Mouse (Mus musculus) erythroid progenitor cell, adult 5-6 weeks (primary cell): ENCODE data around the gene Syk. TPM values are rescaled to one million over a fixed set of nuclear protein-coding genes. Genes with fewer than 3 reads are reported as not detected.

Experiments used
- ATAC-seq: replicated peaks from 2 replicates; pipeline ENCODE4 v1.8.0; 2016; ENCODE audit warnings: moderate number of reproducible peaks, mild to moderate bottlenecking, moderate TSS enrichment, inconsistent platforms; ENCODE audit not compliant: poor library complexity, low FRiP score, severe bottlenecking
- total RNA-seq, 2 experiments: library from RNA; stranded (forward) in 1 of 2; stranded (reverse) in 1 of 2; fragments of 150-400 nt in 1 of 2; fragments of 186-747, 209-891 nt in 1 of 2; gene quantifications; 2 replicates each; pipeline versions ENCODE4 v1.2.3 to v1.2.4; 2015 to 2017; ENCODE audit warnings: low replicate concordance in 2 of 2

Syk gene
- total RNA-seq, 2 experiments from 2014 or later = 24.4 to 31.9 TPM

DNA sequence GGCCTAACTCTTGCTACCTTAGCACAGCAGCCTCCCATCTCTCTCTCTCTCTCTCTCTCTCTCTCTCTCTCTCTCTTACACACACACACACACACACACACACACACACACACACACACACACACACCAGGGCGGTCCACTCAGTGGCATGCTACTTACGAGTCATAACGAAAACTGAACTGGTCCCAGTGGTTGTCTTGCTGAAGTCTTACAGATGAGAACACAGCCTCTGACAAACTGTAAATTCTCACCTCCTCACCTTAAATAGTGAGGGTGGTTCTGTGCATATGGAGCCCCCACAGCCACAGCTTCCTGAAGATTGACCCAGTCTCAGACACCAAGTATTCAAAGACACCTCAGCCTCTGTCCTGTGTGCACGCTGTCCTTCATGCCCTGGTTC, 8.9 kb downstream of the Syk start:
- ATAC-seq = no peak

DNA sequence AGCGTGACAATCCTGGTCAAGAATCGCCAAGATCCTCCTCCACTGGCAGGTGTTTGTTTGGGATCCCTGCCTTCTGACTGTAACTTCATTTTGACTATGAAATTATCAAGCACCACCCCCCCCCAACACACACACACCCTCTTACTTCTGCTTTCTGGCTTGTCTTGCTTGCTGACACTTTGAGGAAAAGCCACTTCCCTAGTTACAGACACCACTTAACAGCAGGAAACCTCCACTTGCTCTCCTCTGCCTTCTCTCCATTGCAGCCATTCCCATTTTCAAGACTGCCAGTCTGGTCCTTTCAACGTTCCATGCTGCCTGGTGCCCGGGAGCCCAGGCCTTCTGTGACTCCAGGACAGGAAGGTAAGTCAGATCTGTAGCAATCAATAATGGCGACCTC, 13.7 kb downstream of the Syk start:
- ATAC-seq = no peak

- no peak for ATAC-seq
Measured at GRCm38 (mm10) chr13:52597092-52597678, 14.2 kb downstream of the Syk start.

DNA sequence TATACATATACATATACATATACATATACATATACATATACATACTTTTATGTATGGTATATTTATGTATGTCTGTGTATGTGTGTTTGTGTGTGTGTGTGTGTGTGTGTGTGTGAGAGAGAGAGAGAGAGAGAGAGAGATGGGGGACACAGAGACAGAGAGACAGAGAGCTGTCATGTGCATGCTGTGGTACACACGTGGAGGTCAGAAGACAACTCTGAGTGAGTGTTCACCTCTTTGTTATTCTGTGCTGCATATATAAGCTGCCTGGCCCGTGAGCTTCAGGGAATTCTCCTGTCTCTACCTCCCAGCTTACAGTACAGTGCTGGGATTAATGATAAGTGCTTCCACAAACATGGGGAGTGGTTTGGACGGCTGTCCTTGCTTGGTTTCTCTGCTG, 15.3 kb downstream of the Syk start:
- no peak for ATAC-seq

DNA sequence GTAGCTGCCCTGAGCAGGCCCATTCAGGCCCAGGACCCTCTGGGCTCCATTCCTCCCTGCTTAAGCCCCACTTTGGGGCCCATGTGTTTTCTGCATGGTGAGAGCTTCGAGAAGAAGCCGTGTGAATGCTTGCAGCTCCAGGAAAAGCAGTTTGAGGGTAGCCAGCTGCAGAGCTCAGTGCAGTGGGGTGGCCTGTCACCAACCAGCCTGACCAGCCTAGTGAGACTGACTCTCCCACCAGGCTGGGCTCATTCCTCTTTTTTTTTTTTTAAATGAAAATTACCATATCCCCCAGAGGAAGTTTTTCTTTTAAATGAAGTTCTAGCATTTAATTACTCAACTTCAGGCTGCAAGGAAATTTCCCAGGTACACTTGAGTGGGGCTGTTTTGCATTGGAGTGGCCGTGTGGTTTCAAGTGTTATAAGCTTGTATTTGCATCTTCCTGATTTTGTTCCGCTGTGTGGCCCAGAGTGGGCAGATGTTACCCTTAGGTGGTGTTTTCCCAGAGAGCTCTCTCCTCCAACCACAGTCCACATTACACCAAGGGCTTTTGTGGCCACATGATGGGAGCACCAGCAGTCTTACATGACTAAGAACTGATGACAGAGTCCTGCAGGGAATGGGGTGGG, 17.2 kb downstream of the Syk start:
- no peak for ATAC-seq

DNA sequence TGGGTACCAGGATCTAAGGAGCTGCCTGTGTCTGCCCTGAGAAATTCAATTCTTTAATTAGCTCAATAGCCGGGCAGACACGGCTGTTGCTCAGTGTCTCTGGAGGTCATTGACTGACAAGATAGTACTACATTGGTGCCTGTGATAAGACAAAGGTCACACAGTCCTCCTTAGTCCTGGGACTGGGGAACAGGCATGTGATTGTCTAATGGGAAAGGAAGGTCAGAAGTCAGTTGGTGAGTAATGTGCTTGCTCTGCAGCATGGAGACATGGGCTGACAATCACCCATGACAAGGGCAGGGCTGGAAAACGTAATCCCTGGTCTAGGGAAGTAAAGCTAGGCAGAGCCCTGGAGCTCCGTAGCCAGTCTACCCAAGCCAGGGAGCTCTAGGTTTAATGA, 19.8 kb downstream of the Syk start:
- no peak for ATAC-seq

GRCm38 (mm10) chr13:52603704-52604349, 20.9 kb downstream of the Syk start:
- ATAC-seq = no peak

GRCm38 (mm10) chr13:52605006-52605405, 22.0 kb downstream of the Syk start:
- no peak for ATAC-seq

- ATAC-seq = no peak
Measured at GRCm38 (mm10) chr13:52605911-52606310, 22.9 kb downstream of the Syk start.

DNA sequence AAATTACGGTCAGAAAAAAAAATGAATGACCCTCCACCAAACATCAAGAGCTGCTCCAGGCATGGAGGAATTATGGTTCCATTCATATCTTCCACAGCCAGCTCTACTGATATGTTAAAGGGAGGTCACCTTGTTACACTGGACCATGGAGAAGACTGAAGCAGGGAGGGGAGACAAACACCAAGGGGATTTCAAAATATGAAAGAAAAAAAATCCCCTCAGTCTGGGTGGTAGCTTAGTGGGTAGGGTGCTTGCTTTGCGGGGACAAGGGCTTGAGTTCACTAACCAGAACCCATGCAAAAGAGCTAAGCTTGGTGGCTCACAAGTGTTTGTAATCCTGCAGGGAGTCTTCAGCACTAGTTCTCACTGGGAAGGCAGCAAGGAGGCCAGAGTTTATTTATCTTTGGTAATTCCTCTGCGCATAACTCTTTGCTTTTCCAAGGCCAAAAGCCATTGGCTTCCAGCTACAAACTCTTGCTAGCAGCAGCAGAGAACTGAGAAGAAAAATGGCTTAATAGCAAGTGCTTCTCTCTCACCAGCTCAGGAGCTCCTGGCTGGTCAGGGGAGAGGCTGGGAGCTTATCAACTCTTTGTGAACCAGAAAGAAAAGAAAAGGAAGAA, 23.8 kb downstream of the Syk start:
- no peak for ATAC-seq

DNA sequence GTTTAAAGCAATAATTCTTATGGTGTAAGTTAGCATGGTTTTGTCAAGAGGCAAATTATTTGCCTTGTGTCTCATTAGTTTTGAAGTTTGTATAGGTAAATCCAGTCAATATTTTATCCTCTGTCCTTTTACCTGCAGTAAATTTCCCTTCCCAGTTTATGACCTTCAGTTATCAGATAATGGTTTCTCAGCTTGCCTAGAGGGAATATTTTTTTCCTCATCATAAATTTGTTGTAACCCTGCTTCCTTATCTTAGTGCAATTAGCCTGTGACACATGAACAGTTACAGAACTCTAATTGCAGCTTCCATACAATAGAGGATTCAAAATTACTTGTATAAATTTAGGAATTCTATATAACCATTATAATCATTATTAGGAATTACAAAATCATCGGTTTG, 25.0 kb downstream of the Syk start:
- ATAC-seq = no peak

DNA sequence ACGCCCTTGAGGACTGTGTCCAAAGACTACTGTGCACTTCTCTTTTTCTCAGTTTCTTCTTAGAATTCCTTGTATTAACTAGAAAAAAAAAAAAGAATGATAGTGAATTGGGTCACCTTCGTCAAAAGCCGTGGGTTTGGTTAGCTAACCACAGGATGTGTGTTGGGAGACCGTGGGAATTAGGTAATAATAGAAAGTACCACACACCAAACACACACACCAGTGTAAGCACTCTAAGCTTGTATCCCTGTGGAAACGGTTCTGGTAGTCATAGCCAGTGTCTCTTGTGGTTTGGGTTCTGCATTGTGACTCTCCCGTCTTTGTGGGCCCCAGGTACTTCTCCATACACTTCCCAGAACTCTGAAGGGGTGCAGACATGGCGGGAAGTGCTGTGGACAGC, 27.5 kb downstream of the Syk start:
- ATAC-seq = no peak

DNA sequence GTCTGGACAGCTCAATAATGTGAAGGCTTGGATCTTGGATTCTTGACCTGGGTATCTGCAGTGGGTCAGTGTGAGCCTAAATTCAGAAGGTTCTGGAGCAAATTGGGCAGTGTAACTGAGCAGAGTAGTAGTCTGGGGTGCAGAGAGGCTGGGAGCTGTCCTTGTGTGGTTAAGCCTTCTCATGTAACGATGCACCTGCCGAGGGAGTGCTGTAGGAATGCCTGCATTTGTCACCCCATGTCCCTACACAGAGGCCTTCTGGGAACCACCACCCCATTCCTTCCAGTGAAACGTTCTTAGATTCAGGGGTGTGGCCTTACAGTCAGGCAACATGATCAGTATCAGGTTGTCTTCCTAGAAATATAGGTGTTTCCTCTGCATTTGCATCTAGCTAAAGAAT, 30.3 kb downstream of the Syk start:
- no peak for ATAC-seq

GRCm38 (mm10) chr13:52615085-52615484, 32.1 kb downstream of the Syk start:
- no peak for ATAC-seq

DNA sequence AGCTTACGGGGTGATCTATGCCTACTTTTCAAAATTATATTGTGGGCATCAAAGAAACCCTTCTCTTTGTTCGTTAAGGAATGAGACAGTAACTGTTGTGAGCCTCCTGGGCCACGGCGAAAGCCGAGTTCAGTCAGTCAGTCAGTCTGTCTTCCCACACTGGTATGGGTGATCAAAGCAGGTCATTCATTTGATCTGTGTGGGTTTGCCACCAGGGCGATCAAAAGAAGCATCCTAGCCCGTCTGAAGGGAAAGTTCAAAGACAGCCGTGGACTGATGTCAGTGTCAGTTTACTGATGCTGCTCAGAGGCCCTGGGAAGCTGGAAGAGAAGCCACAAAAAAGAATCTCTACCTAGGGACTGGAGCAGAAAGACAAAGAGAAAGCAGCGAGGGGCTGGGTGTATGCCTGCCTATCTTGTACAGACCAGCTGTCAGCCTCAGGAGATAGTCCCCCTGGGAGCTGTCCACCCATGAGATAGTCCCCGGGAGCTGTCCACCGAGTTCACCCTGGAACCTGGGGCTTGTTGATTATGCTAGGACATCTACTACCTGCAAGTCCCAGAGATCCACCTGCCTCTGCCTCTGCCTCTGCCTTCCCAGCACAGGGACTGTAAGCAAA, 34.2 kb downstream of the Syk start:
- no peak for ATAC-seq

GRCm38 (mm10) chr13:52618592-52618991, 35.6 kb downstream of the Syk start:
- ATAC-seq = no peak

DNA sequence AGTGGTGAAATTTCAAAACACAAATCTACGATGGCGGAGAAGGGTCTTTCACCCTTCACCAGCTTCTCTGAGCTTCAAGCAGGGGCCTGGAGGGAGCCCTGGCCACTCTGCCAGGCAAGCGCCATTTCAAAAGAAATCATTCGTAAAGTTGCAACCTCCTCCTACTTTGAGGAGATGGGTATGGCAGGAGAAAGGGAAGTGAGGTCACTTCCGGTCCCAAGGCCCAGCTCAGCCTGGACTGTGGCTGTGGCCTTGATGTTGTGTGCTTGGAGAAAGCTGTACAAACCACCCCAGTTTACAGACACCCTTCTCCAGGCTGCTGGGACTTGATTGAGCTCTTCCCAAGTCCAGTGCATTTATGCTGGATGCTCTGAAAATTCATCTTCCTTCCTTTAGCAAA, 36.5 kb downstream of the Syk start:
- no peak for ATAC-seq

DNA sequence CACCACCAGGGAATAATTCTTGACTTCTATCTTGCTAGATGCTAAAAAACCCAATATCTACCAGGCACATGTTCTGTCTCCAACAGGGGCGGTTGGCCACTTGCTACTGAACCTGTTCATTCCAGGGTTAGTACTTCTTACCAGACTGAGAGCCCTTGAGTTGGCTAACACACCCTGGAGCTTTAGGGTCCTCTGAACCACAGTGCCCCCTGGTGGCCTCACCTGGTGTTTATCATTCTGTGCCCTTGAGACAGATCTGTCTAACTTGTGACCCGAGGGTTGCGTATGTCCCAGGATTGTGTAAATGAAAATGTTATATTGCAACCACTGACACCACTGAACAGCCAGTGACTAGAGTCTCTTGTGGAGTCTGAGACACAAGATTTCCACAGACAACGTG, 41.1 kb downstream of the Syk start:
- no peak for ATAC-seq

DNA sequence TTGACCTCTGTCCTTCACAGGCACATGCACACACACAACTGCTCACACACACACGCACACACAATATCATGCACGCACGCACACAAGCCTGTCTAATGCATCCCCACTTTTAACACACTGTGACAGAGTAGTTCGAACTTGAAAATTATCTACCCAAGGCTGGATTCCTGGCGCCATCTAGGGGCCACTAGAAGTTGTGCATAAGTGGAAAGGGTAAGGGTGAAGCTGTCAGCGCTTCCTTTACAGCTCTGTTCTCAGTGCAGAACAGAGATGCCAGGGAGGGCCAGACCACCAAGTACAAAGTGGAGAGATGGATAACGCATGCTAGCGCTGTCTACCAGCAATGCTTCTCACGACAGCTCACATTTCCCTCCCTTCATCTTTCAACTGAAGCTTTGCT, 45.6 kb downstream of the Syk start:
- ATAC-seq = 0 out of 2 replicates have a peak, but pooled peaks have one; percentile 46

DNA sequence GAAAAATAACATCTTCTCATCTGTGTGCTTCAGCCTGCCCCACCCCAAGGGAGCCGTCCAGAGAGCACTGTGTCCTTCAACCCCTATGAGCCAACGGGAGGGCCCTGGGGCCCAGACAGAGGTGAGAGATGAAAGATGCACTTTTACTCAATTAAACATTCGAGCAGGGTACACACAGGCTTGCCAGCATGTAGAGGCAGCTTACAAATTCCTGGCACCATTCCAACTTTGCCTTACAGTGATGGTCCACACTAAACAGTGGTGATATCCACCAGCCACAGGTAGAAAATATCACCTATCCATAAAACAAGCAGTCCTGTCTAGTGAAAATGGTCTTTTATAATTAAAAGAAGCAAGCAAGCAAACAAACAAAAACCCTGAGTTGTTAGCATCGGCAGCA, 48.7 kb downstream of the Syk start:
- ATAC-seq = no peak

DNA sequence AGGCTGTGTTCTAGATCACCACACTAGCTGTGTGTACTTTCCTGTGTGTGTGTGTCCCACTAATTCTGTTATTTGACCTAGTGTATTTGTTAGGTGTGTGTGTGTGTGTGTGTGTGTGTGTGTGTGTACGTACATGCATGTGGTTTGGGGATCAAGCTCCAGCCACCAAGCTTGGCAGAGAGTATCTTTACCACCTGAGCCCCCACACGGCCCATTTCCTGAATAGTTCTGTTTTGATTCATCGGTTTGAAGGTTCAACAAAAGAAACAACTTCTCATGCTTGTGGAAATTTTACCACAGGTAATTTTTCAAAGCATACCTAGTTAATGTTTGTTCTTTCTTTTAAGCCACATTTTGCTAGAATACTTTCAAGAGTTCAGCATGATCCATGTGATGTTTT, 52.5 kb downstream of the Syk start:
- no peak for ATAC-seq
